Mouse (Mus musculus) testis, adult 2 months (tissue): ENCODE measurements around the gene 4933415A04Rik.

Experiments
- CTCF ChIP-seq: fragments of 200-500 bp; IDR thresholded peaks from 2 replicates; pipeline ENCODE4 v1.5.1; 2012; ENCODE audit warnings: low read depth, mild to moderate bottlenecking, inconsistent platforms, low read length, moderate library complexity; ENCODE audit not compliant: control insufficient read depth, insufficient read depth, insufficient replicate concordance
- POLR2A ChIP-seq: fragments of 200-500 bp; IDR thresholded peaks from 2 replicates; pipeline ENCODE4 v1.6.1; 2012; ENCODE audit warnings: low read depth, mild to moderate bottlenecking, inconsistent platforms, low read length, moderate library complexity; ENCODE audit not compliant: control insufficient read depth

DNA sequence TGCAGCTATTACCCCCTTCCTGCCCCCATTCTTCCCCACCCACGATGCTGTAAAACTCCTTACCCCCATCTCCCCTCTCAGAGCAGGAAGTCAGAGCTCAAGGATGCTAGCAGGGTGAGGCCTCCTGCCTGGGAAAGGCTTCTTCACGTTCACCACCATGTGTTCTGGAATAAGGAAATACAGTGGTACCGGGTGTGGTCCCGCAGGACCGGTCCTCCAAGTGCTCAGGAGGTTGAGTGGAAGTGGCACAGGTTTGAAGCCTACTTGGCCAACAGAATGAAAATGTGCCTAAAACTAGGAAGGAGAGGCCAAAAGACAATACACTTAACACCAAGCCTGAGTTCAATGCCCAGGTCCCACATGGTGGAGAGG is 23.8 kb downstream of the 4933415A04Rik start:
- no peak for TF ChIP-seq POLR2A
- TF ChIP-seq CTCF: no peak
